In the genomic region with DNA sequence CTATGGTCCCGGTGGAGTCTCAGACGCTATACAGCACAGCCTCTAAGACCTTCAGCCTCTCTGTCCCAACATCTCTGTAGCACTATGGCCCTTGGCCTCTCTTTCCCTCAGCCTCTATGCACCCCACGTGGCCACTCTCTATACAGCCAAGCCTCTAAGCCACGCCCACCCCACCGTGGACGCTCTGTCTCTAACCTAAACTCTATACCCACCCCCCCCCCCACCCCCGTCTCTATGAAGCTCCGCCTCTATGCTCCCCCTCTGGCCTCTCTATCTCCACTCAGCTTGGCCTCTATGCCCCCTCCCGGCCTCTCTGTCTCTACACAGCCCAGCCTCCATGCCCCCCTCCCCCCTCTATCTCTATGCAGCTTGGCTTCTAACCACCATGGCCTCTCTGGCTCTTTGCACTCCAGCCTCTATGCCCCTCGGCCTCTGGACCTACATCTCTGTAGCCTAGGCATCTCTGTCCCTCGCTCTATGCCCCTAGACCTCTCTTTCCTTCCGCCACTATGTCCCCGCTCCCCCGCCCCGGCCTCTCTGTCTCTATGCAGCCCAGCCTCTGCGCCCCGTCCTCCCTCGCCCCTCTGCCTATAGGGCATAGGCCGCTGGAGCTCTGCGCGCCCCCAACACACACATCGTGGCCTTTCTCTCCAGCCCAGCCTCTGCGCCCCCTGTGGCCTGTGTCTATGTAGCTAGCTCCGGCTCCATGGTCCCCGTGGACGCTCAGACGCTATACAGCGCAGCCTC, we compare ENCODE assay signal across 8 mouse cellular contexts. TPM values are rescaled to one million over a fixed set of nuclear protein-coding genes. Genes with fewer than 3 reads are reported as not detected.
DNase-seq lines count a peak whose midpoint lies in the region; ATAC-seq and TF ChIP-seq lines count a peak whose summit lies in the region.

No protein-coding gene starts in this region.

- peak; percentile 73 for ATAC-seq in common myeloid progenitor, adult 5-6 weeks (replicated peaks; ENCODE audit: low read depth, poor library complexity, severe bottlenecking)
- ATAC-seq in heart, embryonic 11.5 days (replicated peaks; ENCODE audit: insufficient number of reproducible peaks, low FRiP score, low TSS enrichment): peak; percentile 84
- ATAC-seq in liver, postnatal 0 days: peak; percentile 80
- ATAC-seq in neural tube, embryonic 12.5 days (ENCODE audit: low FRiP score, low read depth): peak; percentile 83

- peak overlapping the region; percentile 42 for H3K4me3 ChIP-seq in heart, embryonic 11.5 days (ENCODE audit: low read depth, low read length)
- H3K4me3 ChIP-seq in liver, postnatal 0 days (ENCODE audit: low read depth, low read length): peak overlapping the region; percentile 48
- peak overlapping the region; percentile 33 for H3K4me3 ChIP-seq in neural tube, embryonic 12.5 days
- peak overlapping the region; percentile 85 for H3K4me3 ChIP-seq in testis, adult 2 months (ENCODE audit: control insufficient read depth, low read depth, low read length)

- peak overlapping the region; percentile 73 for H3K27ac ChIP-seq in heart, embryonic 11.5 days (ENCODE audit: low read depth, low read length)
- H3K27ac ChIP-seq in liver, postnatal 0 days (ENCODE audit: low read depth): peak overlapping the region; percentile 82
- H3K27ac ChIP-seq in neural tube, embryonic 12.5 days: peak overlapping the region; percentile 83
- peak overlapping the region; percentile 87 for H3K27ac ChIP-seq in testis, adult 2 months (ENCODE audit: control insufficient read depth, insufficient read depth, low read depth, low read length)

- no peaks in the 10 kb centered on the region for H3K27me3 ChIP-seq in heart, embryonic 11.5 days (ENCODE audit: control insufficient read depth, insufficient read depth, low read length)
- 0 out of 2 replicates have a peak, but pooled peaks cover 2% of the 10 kb centered on the region for H3K27me3 ChIP-seq in liver, postnatal 0 days (ENCODE audit: insufficient read depth, low read length)
- no peaks in the 10 kb centered on the region for H3K27me3 ChIP-seq in neural tube, embryonic 12.5 days (replicated peaks)
- H3K27me3 ChIP-seq in testis, adult 2 months (ENCODE audit: control insufficient read depth, insufficient read depth, low read length): no peaks in the 10 kb centered on the region

- no peak; the same call in 1 of the 2 replicates for TF ChIP-seq POLR2A in testis, adult 2 months (IDR thresholded peaks at IDR 0.05; ENCODE audit: control insufficient read depth, low read depth, low read length)

- H3K4me2 ChIP-seq in heart, embryonic 11.5 days: peak overlapping the region; percentile 71
- peak overlapping the region; percentile 81 for H3K4me2 ChIP-seq in liver, postnatal 0 days (ENCODE audit: low read depth, low read length)
- peak overlapping the region; percentile 58 for H3K4me2 ChIP-seq in neural tube, embryonic 12.5 days (replicated peaks)

- no peaks in the 10 kb centered on the region for H3K36me3 ChIP-seq in heart, embryonic 11.5 days (ENCODE audit: control insufficient read depth, insufficient read depth, low read length)
- H3K36me3 ChIP-seq in liver, postnatal 0 days (replicated peaks; ENCODE audit: insufficient read depth, low read length): no peaks in the 10 kb centered on the region
- no peaks in the 10 kb centered on the region for H3K36me3 ChIP-seq in neural tube, embryonic 12.5 days
- no peaks in the 10 kb centered on the region for H3K36me3 ChIP-seq in testis, adult 2 months (ENCODE audit: control insufficient read depth, insufficient read depth, low read length)

- peak overlapping the region; percentile 63; the same call in 1 of the 2 replicates for H3K9ac ChIP-seq in heart, embryonic 11.5 days (ENCODE audit: low read depth, low read length)
- peak overlapping the region; percentile 51; the same call in 1 of the 2 replicates for H3K9ac ChIP-seq in liver, postnatal 0 days (replicated peaks)
- H3K9ac ChIP-seq in neural tube, embryonic 12.5 days: peak overlapping the region; percentile 59

- no peaks in the 10 kb centered on the region for H3K9me3 ChIP-seq in heart, embryonic 11.5 days (replicated peaks; ENCODE audit: control insufficient read depth, low read length)
- no peaks in the 10 kb centered on the region for H3K9me3 ChIP-seq in liver, postnatal 0 days (ENCODE audit: low read length)
- H3K9me3 ChIP-seq in neural tube, embryonic 12.5 days: no peaks in the 10 kb centered on the region

- WGBS in heart, embryonic 11.5 days (ENCODE audit: insufficient replicate concordance): 21% methylated on average over 28 of the region's 28 CpGs
- 22% methylated on average over 25 of the region's 28 CpGs for WGBS in liver, postnatal 0 days (ENCODE audit: insufficient replicate concordance)
- 28% methylated on average over 27 of the region's 28 CpGs for WGBS in neural tube, embryonic 12.5 days

- no peaks in the 10 kb centered on the region for H3K4me1 ChIP-seq in heart, embryonic 11.5 days (ENCODE audit: control insufficient read depth, insufficient read depth, low read length)
- 0 out of 2 replicates have a peak, but pooled peaks cover 2% of the 10 kb centered on the region for H3K4me1 ChIP-seq in liver, postnatal 0 days (ENCODE audit: insufficient read depth)
- no peaks in the 10 kb centered on the region for H3K4me1 ChIP-seq in neural tube, embryonic 12.5 days
- peaks cover 2% of the 10 kb centered on the region for H3K4me1 ChIP-seq in testis, adult 2 months (ENCODE audit: control insufficient read depth, insufficient read depth, low read length)

- no peak for TF ChIP-seq EP300 in liver, postnatal 0 days (IDR thresholded peaks at IDR 0.05; ENCODE audit: low read depth)

- peak; percentile 16 for DNase-seq in right cerebral cortex, adult 18-20 months
- DNase-seq in right cerebral cortex, adult 2 months (ENCODE audit: low spot score in 2 of 2): no peak
- peak; percentile 39 for DNase-seq in kidney, adult 9 months
- DNase-seq in liver, postnatal 0 days: peak; percentile 80

- peak; percentile 45 for TF ChIP-seq CTCF in liver, postnatal 0 days (IDR thresholded peaks at IDR 0.05; ENCODE audit: low read depth)
- TF ChIP-seq CTCF in testis, adult 2 months (IDR thresholded peaks at IDR 0.05; ENCODE audit: control insufficient read depth, insufficient read depth, insufficient replicate concordance, low read depth, low read length): no peak

RNA-seq across cellular contexts. Expression of a gene that starts 11.3 kb away (rescaled TPM):
- total RNA-seq in common myeloid progenitor, adult 5-6 weeks (2017): 44.4 and 50.4 TPM in 2 replicates
- 34.2 and 45.8 TPM in 2 replicates for polyA plus RNA-seq in heart, embryonic 11.5 days (2014; fragmentation: Nextera tagmentation; extraction: Ambion mirVana)
- 19.5 and 20.1 TPM in 2 replicates for polyA plus RNA-seq in liver, postnatal 0 days (2015; fragmentation: Nextera tagmentation; extraction: Ambion mirVana)
- 73.6 and 75.1 TPM in 2 replicates for polyA plus RNA-seq in neural tube, embryonic 12.5 days (2016; fragmentation: Nextera tagmentation; extraction: Ambion mirVana)
- polyA plus RNA-seq in testis, adult 2 months (2012; rRNA removed): 4.9 and 8.1 TPM in 2 replicates

Comparison
In these comparisons a context has a peak if more than half of its experiments do, and no peak if none do; other contexts are left out.
1. DNase-seq: peak in right cerebral cortex, adult 18-20 months (single experiment), kidney, adult 9 months (single experiment) and liver, postnatal 0 days (single experiment); none in right cerebral cortex, adult 2 months (0 of 2).
2. H3K4me3 ChIP-seq: peak in every context shown above with its lines; median percentile 85 in testis, adult 2 months; 48 in liver, postnatal 0 days; 42 in heart, embryonic 11.5 days; 33 in neural tube, embryonic 12.5 days.
3. Peak in every context shown above with its lines, with median percentiles within 50 percentile points of each other: ATAC-seq, H3K27ac ChIP-seq, H3K4me2 ChIP-seq and H3K9ac ChIP-seq.